Mouse (Mus musculus) cerebellum, adult 18-20 months (tissue): ENCODE results near the gene Radil.

Experiments
- DNase-seq, 2 experiments: peaks; one replicate each; pipeline ENCODE4 v3.0.0; 2021

Radil gene

DNA sequence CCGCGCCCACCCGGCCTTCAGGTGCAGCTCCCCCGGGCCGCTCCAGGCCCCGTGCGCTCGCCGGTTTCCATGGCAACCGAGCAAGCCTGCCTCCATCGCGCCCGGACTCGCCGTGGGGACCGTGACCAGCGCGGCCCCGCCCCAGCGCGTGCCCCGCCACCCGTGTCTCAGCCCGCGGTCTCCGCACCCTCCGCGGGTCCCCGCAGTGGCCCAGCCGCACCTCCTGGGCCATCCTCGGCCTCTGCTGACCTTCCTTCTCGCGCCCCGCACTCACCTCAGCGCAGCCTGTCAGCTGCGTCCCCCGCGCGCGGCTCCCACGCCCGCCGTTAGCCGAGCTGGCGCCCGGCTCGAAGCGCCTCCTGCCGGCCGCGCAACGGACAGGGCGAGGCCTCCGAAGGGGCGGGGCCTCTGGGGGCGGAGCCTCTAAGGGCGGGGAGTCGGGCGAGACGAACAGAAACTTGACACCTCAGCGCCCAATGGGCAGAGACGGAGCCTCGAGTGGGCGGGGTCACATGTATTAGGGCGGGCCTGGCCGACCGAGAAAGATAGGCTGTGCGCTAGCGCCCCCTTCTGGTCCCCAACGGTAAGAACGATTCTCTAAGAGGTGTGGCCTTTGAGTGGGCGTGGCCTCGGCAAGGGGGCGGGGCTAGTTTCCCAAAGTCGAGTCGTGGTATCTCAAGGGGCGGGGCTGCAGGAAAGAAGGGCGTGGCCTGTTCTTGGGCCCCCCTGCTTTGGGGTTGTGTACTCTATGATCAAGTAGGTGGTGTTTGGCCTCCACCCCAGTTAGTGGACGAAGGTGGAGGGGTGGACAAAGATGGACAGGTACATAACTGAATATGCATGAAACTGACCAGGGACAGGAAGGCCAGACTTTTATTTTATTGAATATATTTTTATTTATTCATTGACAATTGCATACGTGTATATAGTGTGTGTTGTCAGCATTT lies at the start of gene Radil:
TSS of gene Radil (minus strand) at position 393 of the 947 bp plus-strand sequence.
- peak; percentile 99 to 100 for DNase-seq

DNA sequence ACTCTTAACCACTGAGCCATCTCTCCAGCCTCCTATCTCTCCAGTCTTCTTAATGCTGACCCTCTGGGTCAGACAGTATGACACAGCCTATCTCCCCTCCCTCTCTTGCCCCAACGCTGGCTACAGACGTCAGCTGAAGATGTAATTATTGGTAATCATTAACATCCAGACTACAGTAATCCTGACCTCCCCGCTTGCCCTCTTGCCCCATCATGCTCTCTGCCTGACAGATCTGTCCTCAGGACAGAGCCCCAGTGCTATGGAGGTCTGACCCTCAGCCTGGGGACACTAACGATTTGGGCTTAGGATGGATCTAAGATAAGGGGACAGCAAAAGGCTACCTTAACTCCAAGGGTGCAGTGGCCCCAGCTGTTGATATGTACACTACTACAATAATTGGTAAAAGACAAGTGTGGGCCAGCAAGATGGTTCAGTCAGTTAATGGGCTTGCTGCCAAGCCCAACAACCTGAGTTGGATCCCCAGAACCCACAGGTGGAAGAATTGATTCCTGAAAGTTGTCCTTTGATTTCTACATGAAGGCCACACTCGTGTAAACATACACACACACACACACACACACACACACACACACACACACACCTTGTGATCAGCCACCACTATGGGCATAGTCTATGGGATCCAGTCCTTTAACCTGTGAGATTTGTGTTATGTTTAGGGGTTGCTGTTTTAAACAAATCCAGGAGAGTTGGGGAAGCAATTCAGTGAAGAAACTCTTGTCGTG lies 46.9 kb upstream of the Radil start:
- no peak for DNase-seq

GRCm38 (mm10) chr5:142596723-142597122 lies 45.8 kb upstream of the Radil start:
- no peak for DNase-seq

DNA sequence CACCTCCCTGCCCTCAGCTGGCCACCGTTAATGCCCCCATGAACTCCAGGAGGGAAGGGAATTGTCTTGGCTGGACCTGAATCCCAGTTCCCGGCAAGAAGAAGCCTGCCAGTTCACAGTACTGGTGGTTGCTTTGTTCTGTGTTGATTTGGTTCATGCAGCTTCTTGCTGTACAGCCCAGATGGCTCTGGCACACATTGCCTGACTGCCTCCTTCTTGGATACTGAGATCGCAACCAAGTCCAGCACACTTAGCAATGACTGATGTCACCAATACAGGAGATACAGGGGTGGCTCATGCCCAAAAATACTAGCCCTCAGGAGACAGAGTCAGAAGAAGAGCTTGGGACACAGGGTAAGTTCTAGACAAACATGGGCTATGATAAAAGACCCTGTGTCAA lies 44.8 kb upstream of the Radil start:
- peak; percentile 49 to 65 for DNase-seq

DNA sequence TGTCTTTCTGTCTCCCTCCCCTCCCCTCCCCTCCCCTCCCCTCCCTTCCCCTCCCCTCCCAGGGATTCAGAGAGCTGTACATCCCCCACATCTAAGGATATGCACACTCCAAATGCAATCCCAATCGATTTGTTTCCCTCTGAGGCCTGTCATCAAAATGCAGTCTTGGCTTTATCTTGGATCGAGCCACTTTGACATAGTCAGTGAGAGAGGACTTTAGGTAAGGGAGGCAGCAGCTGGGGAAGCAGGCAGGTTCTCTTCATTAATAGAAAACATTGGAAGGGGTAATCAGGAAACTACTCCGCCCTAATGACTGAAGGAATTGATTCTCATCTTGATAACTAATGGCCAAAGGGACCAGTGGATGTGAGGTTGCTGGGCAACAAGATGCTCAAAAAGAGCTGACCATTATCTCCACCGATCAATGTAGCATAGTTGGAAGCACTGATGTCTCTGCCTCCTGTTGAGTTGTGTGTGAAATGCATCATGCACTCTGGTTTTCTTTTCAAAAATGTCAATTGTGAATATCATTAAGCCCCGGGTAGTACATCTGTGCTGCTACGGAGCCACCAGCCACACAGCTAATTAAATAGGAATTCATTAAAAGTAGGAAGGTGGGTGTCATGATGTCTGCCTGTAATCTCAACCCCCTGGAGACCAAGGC lies 40.2 kb upstream of the Radil start:
- no peak for DNase-seq

GRCm38 (mm10) chr5:142583616-142584126 lies 32.8 kb upstream of the Radil start:
- peak; percentile 31 to 40 for DNase-seq

DNA sequence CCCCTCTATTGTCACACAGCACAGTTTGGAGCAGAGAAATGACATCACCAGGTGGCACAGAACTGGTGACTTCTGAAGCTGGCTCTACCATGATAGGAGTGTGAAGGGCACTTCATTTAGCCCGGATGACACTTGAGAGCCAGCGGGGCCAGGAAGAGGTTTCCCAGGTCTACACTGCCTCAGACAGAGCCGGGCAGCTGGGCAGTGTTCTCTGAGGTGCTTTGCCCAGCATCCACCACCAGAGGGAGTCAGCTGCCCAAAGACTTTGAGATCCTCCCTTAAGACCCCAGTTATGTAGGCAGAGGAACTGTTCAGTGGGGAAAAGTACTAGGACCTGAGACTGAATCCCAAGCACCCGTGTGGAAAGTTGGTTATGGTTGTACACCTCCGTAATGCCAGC lies 30.6 kb upstream of the Radil start:
- DNase-seq = peak; percentile 67 to 72

DNA sequence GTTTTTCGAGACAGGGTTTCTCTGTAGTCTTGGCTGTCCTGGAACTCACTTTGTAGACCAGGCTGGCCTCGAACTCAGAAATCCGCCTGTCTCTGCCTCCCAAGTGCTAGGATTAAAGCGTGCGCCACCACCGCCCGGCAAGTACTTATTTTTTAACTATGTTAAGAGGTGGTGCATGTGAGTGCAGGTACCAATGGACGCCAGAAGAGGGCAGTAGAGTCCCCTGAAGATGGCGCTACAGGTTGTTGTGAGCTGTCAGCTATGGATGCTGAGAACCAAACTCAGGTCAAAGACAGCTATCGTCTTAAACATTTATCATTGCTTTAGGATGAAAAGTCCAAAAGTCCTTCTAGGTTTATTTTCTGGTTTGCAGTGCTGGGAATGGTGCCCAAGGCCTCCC lies 27.3 kb upstream of the Radil start:
- DNase-seq = no peak

GRCm38 (mm10) chr5:142576832-142577231 lies 25.9 kb upstream of the Radil start:
- DNase-seq = no peak

DNA sequence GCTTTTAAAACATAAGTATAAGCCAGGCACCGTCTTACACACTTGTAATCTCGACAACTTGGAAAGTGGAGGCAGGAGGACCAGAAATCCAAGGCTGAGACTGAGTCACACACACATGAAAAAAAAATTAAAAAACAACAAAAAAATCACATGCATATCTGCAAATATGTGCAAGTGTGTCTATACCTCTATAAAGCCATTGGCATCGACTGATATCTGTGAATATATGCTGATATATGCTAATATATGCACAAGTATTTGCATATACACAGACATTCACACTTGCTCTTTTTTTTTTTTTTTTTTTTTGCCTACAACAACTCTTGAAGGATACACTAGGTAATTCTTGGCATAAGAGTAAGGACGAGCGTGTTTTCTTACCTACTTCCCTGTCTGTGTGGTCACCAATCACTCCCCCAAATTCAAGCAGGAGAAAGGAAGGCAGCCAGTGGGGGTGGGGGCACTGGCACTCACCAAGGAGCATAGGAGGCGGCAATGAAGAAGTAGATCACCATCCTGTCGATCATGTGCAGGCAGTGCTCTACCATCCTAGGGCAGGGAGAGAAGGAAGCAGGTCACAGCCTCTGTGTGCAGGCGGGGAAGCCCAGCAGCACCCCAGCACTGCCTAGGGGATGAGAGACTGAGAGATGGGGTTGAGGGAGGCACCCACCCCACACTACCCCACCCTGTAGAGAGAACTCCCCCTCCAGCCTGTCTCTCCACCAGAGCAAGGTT lies 23.6 kb upstream of the Radil start:
- DNase-seq = no peak

DNA sequence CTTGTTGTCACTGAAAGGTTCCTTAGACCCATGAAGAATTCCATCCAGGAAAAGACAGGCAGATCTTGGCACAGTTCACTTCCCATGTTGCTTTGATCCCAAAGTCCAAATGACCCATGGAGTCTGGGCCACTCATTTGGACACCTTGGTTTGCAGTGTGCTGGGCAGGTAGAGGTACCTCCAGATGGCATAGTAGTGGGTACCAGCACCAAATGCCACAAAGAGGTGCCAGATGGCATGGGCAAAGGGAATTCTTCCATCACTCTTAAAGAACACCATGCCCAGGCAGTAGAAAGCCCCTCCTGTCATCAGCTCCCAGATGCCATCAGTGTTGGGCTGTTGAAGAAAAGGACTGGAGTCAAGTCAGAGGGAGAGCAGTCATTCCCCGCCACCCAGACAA lies 13.7 kb upstream of the Radil start:
- no peak for DNase-seq

- no peak for DNase-seq
Measured at GRCm38 (mm10) chr5:142560261-142560660, 9.4 kb upstream of the Radil start.

- DNase-seq = peak; percentile 85 to 90
Measured at GRCm38 (mm10) chr5:142557397-142558067, 6.6 kb upstream of the Radil start.

- no peak for DNase-seq
Measured at GRCm38 (mm10) chr5:142556721-142557120, 5.8 kb upstream of the Radil start.

- DNase-seq = no peak
Measured at GRCm38 (mm10) chr5:142555866-142556265, 5.0 kb upstream of the Radil start.

DNA sequence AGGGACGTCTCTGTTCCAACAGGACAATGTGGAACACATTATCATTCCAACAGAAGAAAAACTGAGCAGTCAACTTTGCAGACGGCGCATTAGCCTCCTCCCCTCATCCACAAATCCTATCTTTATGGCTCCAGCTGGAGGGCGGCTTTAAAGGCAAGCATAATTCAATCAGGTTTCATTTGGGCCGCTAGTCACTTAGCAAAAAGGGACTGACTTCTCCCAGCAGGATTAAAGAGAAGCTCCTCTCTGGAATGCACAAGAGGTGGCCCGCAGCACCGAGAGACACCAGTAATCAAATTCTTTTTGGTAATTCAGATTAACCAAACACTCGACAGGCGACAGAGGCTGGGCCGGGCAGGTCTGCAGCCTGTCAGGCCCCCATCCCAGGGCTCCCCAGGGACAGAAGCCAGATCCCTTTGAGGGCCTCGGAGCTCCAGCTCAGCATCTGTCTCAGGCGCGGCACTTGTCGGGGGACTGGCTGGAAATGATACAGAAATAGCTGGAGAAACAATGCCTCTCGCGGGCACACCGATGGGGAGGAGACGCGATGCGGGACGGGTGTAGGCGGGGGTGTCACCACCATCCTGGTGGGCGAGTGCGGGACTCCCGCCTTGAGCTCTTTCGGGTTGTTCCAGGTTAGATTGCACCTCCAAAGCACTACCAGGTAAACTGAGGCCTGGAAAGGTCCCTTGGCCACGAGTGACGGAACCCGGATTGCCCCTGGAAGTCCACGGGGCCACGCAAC lies 765 bp downstream of the Radil start:
- DNase-seq = peak in 1 of 2 experiments; percentile 41

DNA sequence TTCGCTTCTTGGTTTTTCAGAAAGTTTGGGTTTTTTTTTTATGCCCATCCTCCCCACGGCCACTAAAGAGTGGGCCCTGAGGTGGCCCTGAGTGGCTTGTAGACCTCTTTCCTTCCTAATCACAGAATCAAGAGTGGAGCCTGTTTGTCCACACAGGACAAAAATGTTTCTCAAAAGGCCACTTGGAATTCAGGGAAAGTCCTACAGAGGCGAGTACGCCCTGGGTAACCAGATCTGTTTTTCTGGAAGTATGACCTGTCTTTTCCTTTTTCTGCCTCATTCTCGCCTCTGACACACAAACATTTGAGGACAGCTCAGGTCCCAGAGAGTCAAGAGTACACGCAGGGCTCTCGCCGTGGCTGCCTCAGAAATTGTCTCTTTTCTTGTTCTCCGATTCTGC lies 1.5 kb downstream of the Radil start:
- DNase-seq = no peak

GRCm38 (mm10) chr5:142547066-142547465 lies 3.8 kb downstream of the Radil start:
- no peak for DNase-seq

DNA sequence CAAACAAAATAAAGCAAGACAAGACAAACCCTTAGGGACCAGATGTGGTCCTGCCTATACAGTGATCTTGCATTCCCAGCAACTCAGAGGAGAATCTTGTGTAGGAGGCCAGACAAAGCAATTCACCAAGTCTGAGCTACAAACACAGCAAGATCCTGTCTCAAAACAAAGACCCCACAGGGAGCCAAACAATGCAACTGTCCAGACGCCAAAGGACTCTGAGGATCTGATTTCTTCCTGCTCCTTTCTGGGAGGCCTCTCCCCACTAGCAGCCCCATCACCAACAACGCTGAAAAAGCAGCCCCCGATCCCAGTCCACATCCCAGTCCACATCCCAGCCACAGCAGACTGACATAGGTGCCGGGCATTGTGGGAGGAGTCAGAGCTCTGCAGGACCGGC lies 4.6 kb downstream of the Radil start:
- DNase-seq = no peak

GRCm38 (mm10) chr5:142545014-142545795 lies 5.7 kb downstream of the Radil start:
- no peak for DNase-seq
